Mouse (Mus musculus) heart, adult 11 months (tissue): ENCODE data around the gene Dnah7c.
"Not testable (repeated sequence)": the region's sequence is repeated elsewhere in the genome, so short reads cannot be mapped to it uniquely, and the experiment has no call there.

Experiments
- DNase-seq: peaks from one replicate; pipeline ENCODE4 v3.0.0; 2022

The Dnah7c gene

GRCm38 (mm10) chr1:46733405-46734106 lies 308.2 kb downstream of the Dnah7c start:
- not testable (repeated sequence) for DNase-seq

GRCm38 (mm10) chr1:46734455-46734854 lies 309.1 kb downstream of the Dnah7c start:
- DNase-seq, result not testable (repeated sequence)

DNA sequence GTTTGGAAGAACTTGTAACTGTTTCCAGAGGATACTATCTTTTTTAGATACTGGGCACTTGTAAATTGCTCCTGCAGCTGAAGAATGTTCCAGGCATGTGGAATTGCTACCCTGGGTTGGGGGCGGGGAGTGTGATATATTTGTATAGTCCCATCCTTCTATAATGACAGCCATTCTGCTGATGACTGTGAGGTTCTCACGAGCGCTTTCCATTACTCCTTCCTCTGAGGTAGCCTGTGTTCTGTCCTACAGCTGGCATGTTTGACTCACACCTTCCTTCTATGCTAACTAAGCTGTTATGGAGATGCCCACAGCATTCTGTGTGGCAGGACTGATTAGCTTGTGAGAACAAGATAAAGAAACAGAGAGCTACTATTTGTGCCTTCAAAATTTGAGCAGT lies 339.2 kb downstream of the Dnah7c start:
- DNase-seq, result not testable (repeated sequence)

GRCm38 (mm10) chr1:46769318-46769717 lies 343.9 kb downstream of the Dnah7c start:
- DNase-seq, result not testable (repeated sequence)

DNA sequence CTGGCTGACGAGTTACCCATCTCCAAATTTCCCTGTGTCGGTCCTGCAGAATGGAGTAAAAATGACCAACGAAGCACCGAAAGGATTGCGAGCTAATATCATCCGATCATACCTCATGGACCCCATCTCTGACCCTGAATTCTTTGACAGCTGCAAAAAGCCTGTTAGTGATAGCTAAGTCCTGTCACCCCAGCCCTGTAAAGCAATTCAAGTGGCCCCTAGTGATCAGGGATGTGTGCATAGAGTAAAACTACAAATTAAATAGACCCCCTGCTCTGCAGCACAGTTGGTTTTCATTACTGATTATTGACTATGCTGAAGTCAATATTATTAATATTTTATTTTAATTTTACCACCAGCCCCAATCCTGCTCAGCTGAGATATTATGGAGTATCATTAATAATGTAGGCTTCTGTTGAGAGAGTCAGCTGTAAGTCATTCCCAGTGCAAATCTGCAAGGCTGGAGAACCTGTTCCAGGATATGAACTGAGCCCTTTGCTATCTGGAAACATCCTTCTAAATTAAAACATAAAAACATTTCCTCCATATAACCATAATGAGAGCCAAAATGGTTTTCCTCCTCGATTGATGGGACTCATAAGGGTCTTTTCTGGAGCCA lies 344.8 kb downstream of the Dnah7c start:
- not testable (repeated sequence) for DNase-seq

GRCm38 (mm10) chr1:46782227-46782626 lies 356.8 kb downstream of the Dnah7c start:
- DNase-seq, result not testable (repeated sequence)

GRCm38 (mm10) chr1:46805074-46805473 lies 379.7 kb downstream of the Dnah7c start:
- no peak for DNase-seq

DNA sequence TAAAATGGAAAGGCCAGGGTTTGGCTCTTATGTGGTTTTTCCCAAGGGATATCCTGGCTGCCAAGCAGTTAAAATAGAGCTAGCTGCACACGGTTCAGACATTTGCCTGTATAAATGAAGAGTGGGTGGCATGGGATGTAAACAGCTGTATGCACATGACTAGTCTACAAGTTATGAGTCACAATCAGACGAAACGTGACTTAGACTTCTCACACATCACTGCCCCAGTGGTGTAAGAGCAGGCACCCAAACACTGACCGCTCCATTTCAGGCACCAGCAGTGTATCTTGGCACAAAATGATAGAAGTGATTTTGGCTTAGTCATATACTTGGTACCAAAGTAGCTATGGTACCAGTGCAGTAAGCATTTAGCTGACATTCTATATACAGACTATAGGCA lies 383.2 kb downstream of the Dnah7c start:
- not testable (repeated sequence) for DNase-seq

DNA sequence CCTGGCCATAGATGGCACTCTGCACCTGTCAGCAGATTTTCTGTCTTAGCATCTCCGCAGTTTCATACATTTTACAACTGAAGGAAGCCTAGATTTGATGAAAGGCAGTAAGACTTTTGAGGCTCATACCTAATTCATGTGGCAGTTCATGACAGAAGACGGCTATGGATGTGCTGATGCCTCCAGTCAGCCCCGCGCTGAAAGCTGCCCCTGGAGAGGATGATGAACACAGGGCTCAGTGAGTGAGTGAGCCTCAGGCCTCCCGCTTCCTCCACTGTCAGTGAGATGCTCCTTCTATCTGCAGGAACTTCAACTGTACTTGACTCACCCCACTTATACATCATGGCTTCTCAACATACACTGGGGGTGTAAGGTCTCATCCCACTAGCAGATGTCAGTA lies 392.5 kb downstream of the Dnah7c start:
- no peak for DNase-seq

DNA sequence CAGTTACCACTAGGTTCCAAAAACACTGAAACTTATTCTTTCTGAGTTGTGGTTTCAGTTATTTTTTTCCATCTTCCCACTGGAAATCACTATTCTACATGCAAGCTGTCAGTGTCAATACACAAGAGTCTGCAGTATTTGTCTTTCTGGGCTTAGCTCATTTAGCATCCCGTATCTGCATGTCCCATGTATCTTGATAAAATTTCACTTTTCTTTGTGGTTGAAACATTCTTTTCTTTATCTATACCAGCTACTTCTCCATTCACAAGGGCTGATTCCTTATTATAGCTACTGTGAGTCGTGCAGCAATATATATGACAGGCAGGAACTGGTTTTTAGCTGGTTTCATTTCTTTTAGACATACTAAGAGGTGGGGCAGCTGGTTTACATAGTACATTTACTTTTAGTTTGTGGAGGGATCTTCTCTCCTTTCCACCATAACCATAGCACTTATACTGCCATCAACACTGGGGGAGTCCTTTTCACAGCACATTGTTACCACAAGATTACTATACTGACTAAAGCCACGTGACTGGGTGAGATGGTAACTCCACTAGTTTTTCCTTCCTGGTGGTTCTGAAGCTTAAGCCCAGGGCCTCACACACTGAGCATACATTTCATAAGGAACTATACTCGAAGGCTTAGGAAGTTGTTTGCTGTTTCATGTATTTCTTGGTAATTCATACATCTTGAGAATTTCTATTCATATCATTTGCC lies 397.0 kb downstream of the Dnah7c start:
- no peak for DNase-seq

DNA sequence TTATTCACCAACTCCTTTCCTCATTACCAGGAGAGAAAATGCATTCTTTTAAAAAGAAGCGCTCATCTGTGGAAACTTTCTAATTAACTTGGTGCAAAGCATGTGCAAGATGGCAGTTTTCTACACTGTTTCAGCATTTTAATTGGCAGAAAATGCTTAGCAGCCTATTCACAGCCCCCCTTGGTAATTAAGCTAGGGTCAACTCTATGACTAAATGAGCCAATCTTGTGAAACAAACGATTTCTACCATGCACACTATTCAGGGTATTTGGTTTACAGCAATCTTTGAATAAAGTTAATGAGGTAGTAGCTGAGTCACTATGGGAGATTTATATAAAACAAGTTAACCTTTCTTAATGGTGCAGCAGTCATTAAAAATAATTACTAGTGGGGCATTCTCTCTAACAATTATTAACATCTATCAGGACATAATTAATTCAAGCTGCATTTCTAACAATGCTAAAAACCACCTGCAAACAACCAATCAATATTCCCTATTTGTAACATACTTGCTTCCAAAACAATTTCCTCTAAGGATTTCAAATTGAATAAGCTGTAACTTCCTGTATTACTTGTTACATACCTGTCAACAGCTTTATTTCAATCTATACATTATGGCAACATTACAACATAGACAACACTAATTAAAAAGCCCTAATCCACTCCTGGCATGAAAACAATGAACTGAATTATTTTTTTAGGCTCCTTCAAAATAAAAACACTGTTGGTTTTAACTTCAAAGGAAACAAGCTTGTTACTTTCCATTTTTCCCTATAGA lies 404.9 kb downstream of the Dnah7c start:
- no peak for DNase-seq

GRCm38 (mm10) chr1:46831927-46832326 lies 406.5 kb downstream of the Dnah7c start:
- DNase-seq, result peak; percentile 95

- no peak for DNase-seq
These were observed 418.0 kb downstream of the Dnah7c start for GRCm38 (mm10) chr1:46843406-46843805.

- no peak for DNase-seq
These were observed 418.9 kb downstream of the Dnah7c start for GRCm38 (mm10) chr1:46844281-46844680.

DNA sequence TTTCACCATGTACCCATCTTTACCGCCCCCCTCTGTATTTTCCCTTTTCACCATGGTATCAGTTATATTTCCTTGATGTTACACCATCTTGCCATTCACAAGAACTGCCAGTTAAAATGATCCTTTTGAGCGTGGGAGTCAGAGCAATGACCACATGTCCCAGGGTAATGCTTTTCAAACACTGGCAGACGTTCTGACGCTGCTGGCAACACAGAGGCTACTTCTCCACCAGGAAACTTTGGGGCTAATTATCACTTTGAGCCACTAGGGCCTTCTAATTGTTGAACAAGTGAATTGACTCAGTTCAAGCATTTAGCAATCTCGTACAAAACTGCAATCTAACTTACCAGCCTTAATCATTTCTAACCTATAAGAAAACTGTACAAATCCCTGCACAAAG lies 419.8 kb downstream of the Dnah7c start:
- DNase-seq, result no peak

GRCm38 (mm10) chr1:46849758-46850157 lies 424.4 kb downstream of the Dnah7c start:
- peak; percentile 96 for DNase-seq

DNA sequence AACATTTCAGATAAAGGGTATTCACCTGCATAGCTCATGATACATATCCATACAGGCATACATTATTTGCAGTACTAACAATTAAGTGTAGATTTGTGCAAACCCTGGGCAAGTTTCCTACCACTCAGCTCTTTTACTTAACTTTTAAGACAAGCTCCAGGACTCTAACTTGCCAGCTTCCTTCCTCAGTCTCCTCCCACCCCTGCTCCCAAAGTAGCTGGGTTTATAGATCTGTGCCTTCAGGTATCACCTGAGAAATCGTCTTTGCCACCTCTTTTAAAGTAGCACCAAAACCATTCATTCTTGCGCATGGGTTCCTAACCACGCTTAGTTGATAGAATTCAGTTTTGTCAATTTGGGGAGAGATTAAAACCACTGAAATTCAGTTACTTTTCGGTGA lies 426.2 kb downstream of the Dnah7c start:
- DNase-seq, result no peak

DNA sequence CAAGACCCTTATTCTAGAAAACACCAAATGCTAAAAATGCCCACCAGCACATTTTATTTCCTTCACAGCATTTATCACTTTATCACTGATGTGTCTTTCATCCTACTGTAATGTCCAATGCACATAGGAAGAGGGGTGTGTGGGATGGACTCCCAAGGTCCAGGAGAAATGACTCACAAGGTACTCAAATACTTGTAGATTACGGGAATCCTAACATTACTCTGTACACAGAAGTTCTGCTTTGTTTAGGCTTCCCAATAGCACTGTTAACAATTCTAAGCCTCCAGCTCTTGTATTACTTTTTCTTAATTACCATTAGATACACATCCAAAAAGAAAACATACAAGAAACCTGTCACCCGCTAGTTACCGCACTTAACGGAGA lies 426.8 kb downstream of the Dnah7c start:
- no peak for DNase-seq

GRCm38 (mm10) chr1:46852600-46853272 lies 427.3 kb downstream of the Dnah7c start:
- DNase-seq, result peak; percentile 98

DNA sequence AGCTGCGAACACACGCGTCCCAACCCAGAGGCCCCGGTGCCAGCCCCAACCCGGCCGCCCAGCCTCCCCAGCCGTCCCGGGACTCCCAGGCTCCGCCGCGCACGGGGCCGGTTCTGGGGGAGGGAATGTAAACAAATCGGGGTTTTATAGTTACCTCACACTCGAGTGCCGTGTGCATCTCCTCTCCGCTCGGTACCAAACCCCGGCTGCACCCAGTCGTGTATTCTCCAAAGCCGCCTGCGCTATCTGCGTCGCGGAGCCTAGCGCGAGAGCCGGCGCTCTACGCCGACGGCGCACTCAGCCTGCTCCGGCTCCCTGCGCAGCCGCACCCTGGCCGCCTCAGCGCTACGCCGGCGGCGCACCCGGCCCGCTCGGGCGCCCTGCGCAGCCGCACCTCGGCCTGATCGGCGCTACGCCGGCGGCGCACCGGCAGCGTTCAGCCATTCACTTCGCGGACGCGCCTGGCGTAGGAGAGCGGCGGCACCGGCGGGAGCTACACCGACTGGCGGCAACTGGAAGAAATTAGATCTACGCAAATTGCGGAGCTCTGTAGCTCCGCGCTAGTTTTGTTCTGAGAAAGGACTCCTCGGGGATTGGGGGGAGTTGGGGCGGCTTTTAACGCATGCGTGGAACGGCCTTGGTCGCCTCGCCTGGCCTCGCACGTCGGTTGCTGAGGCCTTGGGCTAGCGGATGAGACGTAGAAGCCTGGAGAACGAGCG lies 428.1 kb downstream of the Dnah7c start:
- peak; percentile 100 for DNase-seq

DNA sequence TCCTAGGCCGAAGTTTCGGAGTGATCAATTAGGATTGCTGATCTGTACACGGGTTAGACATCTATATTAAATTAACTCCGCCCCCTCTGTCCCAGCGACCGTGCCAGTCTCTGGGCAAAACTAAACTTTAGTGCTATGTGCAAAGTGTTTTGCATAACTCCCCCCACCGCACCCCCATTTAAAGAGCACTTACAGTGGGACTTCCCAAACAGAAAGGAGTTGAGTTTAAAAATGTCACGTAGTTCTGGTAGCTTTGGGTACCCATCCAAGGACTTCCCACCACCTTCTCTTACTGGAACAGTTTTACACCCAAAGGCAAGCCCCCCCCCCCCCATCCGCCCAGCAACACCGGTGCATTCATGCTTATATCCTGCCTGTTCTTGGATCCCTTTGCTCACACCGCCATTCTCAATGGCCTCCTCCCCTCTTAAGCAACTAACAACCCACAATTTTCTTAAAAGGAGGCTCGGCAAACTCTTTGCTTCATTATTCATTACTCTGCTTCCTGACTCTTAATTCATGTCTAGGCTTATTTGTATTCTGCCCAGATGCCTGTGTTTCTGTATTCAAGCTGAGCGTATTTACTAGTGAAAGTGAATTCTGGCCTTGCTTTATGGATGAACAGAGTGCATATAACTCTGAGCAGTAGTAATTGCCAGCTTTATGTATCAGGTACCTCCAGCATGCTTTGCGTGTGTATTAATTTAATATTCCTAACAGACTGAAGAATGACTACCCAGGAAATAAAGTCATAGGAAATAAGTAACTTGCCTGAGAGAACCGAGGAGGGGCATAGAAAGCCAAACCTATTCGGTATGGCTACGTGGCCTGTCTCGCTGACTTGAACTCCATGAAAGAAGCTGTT lies 428.9 kb downstream of the Dnah7c start:
- DNase-seq, result no peak
